Mouse (Mus musculus): Measurements from ENCODE around the gene Fam167b. TPM values are rescaled to one million over a fixed set of nuclear protein-coding genes. Genes with fewer than 3 reads are reported as not detected.
A peak's percentile ranks its signal among the peaks of the same experiment; 100 is the strongest.
"Not testable (repeated sequence)": the region's sequence is repeated elsewhere in the genome, so short reads cannot be mapped to it uniquely, and the experiment has no call there.

Fam167b gene
- total RNA-seq, 2 experiments from 2014 or later: 0.70 to 1.0 TPM

DNA sequence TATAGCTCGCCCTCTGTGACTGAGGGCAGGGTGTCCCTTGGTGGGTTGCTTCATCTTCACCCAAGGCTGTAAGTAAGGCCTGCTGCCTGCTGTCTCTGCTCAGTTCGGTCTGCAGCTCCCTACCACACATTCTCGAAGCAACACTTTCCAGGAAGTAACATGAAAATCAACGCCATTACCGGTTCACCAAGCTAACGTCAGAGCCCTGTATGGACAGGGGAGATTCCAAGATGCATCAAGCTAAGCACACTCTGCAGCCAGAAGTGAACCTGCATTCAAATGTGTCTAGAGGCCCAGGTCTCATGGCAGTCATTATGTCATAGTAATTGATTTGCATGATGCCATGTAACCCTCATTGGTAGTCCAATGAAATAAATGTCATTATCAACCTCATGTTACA is 8.3 kb downstream of the Fam167b start:
- intact Hi-C loops (cut with DNase I): no loop called here

GRCm38 (mm10) chr4:129568366-129568765 is 10.0 kb downstream of the Fam167b start:
- intact Hi-C loops (cut with DNase I): no loop called here
- no peak for DNase-seq (ENCODE audit: low spot score)

More for the DNA sequence above, 8.3 kb downstream of the Fam167b start:
- no peak for DNase-seq (ENCODE audit: low spot score)

GRCm38 (mm10) chr4:129565139-129565538 is 13.2 kb downstream of the Fam167b start:
- no peak for DNase-seq (ENCODE audit: low spot score)
- intact Hi-C loops (cut with DNase I): no loop called here

DNA sequence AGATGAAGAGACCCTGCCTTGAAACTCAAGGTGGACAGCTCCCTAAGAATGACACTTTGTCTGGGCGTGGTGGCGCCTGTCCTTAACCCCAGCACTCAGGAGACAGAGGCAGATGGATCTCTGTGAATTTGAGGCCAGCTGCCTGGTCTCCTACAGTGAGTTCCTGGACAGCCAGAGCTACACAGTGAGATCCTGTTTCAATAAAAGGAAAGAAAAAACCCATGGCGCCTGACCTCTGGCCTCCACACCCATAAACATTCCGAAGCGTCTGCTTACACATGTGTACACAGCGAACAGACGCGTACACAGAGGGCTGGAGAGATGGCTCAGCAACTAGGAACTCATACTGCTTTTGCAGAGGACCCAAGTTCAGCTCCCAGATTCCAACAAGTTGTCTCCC is 14.6 kb downstream of the Fam167b start:
- intact Hi-C loops (cut with DNase I): no loop called here
- no peak for DNase-seq (ENCODE audit: low spot score)

GRCm38 (mm10) chr4:129561184-129561583 is 17.2 kb downstream of the Fam167b start:
- intact Hi-C loops (cut with DNase I): no loop called here
- no peak for DNase-seq (ENCODE audit: low spot score)

- intact Hi-C loops (cut with DNase I): no loop called here
- no peak for DNase-seq (ENCODE audit: low spot score)
These were observed 19.9 kb downstream of the Fam167b start for GRCm38 (mm10) chr4:129558321-129558955.

- intact Hi-C loops (cut with DNase I): no loop called here
- DNase-seq (ENCODE audit: low spot score): no peak
These were observed 21.0 kb downstream of the Fam167b start for GRCm38 (mm10) chr4:129557256-129557808.

DNA sequence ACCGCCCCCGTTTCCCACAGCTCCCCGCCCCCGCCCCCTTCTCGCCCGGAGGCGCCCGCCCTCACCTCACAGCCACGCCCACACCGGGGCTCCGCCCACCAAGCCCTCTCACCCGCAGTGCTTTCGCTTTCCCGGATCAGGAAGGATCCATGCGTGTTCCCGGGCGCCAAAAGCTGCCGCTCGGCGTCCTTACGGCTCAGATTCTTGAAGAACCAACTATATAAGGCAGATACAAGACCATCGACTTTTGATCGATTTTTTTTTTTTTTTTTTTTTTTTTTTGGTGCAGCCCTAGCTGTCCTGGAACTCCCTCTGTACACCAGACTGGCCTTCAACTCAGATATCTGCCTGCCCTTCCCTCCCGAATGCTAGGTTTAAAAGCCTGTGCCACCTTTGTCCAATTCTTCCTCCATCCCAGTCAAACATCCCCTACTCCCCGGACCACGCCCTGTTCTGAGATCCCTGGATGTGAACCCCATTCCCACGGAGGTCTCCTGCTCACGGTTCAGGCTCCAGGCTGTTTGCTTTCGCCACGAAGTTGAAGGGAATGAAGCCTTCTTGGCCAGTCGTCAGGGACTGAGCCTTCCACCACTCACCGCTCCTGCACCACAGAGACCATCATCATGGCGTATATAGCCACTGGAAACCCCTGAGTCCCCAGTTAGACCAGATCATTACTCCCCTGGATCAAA is 21.7 kb downstream of the Fam167b start:
- intact Hi-C loops (cut with DNase I): no loop called here
- peak; percentile 75 for DNase-seq (ENCODE audit: low spot score)

DNA sequence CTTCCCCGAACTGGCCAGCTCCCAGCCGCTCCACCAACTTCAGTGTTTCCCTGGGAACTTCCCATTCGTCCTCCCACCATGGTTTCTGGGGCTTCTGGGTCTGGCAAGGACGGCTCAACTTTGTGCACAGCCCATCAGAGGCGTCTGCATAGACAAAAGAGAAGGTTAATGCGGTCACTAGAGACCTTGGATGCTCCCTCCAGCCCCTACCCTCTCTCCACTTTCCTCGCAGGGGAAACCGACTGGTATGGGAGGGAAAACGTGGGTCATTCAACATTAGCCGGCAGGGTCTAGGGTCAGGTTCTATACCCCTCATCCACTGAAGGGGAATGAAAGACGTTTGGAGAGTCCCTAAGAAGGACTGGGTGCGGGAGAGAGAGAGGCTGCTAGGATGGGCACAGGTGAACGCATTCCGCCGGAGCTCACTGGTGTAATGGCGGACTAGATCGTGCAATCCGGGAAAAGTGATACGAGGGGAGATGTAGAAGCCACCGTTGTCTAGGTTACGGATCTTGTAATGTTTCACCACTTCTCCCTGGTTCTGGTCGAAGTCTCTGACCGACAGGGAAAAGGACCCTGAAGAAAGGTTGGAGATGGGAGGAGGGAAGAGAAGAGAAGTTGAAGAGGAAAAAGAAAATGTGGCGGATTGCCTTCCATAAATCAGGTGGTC is 22.4 kb downstream of the Fam167b start:
- intact Hi-C loops (cut with DNase I): no loop called here
- no peak for DNase-seq (ENCODE audit: low spot score)

DNA sequence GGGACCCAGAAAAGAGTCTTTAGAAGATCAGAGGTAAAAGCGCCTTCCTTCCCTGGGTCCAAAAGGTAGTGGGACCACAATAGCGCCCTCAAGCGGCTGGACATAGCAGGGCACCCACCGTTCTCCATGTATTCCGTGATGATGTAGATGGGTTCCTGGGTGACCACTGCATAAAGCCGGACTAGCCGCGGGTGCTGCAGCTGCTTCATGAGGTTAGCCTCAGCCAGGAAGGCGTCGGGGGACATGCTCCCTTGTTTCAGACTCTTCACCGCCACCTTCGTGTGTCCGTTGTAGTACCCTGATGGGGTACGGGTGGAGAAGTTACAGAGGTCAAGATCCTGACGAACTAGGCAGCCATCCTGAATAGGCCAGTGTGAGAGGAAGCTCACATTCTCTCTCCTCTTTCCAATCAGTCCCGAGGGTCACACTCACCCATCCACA is 22.9 kb downstream of the Fam167b start:
- no peak for DNase-seq (ENCODE audit: low spot score)
- intact Hi-C loops (cut with DNase I): no loop called here

DNA sequence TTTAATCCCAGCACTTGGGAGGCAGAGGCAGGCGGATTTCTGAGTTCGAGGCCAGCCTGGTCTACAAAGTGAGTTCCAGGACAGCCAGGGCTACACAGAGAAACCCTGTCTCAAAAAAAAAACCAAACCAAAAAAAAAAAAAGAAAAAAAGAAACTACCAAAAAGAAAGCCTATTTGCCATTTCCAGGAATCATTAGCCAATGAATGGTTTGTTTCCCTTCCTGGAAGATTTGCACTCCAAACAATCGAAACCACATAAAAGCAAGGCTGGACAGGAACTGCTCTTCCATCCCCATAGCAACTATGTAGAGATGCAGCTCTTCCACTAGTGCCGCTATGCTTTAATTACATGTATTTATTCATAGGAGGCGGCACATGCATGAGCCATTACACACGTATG is 23.8 kb downstream of the Fam167b start:
- DNase-seq (ENCODE audit: low spot score); intact Hi-C loops (cut with DNase I): not testable (repeated sequence)

DNA sequence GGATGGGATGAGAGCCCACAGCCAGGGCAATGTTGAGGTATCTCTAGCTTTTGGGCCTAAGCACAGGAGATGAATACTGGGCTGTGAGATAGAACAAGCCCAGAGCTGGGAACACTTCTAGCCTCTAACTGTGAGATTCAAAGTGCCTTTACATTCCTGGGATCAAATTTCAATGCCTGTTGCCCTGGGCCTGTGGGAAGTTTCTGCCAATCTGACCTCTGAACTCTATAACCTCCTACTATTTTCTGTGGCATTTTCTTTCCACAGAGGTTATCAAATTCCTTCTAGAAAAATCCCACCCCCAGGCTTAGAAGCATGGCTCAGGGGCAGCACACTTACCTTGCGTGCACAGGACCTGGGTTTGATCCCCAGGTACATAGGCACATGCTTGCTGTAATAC is 28.1 kb downstream of the Fam167b start:
- intact Hi-C loops (cut with DNase I): no loop called here
- DNase-seq (ENCODE audit: low spot score): no peak

DNA sequence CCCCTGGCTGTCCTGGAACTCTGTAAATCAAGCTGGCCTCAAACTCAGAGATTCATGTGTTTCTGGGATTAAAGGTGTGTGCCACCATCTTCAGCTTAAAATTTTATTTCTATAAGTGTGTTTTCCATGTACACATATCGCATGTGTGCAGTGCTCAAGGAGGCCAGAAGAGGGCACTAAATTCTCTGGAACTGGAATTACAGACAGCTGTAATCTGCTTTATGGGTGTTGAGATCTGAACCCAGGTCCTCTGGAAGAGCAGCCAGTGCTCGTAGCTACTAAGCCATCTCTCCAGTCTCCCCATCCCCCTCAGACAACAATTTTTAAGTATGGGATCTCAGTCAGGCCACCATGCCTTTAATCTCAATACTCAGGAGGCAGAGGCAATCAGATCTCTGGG is 29.0 kb downstream of the Fam167b start:
- DNase-seq (ENCODE audit: low spot score): no peak
- intact Hi-C loops (cut with DNase I): loop anchor here (5.0 kb wide), 1 partner anchor 58 kb away; no protein-coding TSS in a partner anchor

DNA sequence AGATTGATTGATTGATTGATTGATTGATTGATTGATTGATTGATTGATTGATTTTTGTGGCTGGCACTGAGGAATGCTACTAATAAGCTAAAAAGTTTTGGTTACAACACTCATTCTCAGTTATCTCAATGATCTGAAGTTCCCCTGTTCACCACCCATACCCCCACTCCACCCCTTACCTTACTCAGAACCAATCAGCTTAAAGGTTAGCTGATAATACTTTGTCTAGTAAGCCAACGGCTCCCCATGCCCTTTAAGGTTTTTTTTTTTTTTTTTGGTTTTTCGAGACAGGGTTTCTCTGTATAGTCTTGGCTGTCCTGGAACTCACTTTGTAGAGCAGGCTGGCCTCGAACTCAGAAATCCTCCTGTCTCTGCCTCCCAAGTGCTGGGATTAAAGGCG is 30.7 kb downstream of the Fam167b start:
- intact Hi-C loops (cut with DNase I): loop anchor here (5.0 kb wide), 1 partner anchor 60 kb away; no protein-coding TSS in a partner anchor
- not testable (repeated sequence) for DNase-seq (ENCODE audit: low spot score)

DNA sequence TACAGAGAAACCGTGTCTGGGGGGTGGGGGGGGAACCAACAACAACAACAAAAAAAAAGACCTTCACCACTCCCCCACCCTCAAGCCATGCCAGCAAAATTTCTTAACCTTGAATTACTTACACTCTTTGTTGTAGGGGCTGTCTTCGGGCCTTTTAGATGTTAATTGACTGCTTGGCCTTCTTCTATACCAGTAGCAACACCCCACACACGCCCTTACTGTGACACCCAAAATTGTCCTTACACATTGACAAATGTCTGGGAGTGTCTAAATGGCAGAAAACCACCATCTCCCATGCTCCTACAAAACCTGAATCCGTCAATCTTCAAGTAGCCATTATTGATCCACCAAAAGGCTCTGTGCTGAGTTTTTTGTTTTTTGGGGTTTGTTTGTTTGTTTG is 34.2 kb downstream of the Fam167b start:
- DNase-seq (ENCODE audit: low spot score): no peak
- intact Hi-C loops (cut with DNase I): no loop called here

DNA sequence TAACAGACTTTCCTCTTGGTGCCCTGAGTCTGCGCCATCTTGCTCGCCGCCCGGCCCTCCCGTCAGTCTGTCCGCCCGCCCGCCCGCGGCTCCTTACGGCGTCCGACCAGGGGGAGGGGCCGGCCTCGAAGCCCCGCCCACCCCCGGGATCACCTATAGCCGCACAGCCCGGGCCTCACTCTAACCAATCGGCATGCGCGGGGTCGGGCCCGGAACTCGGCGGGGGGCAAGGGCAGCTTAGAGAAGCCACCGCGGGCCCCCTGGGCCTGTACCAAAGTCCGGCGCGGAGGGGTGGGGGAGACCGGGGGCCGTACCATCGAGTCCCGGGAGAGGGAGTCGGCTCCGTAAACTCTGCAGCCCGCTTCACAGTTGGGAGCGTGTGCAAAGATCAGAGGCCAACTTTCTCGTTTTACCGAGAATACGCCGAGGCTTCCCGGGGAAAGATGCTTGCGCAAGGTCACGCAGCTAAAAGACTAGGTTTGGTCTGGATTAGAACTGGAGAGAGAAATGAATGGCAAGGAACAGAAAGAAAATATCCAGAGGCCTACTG is 35.7 kb downstream of the Fam167b start, which contains the start of gene Hdac1:
Gene Hdac1 (minus strand): TSS at position 122 of the 550 bp plus-strand sequence.
- intact Hi-C loops (cut with DNase I): no loop called here
- peak; percentile 97 for DNase-seq (ENCODE audit: low spot score)

GRCm38 (mm10) chr4:129541868-129542591 is 36.3 kb downstream of the Fam167b start:
- intact Hi-C loops (cut with DNase I): no loop called here
- DNase-seq (ENCODE audit: low spot score): no peak

DNA sequence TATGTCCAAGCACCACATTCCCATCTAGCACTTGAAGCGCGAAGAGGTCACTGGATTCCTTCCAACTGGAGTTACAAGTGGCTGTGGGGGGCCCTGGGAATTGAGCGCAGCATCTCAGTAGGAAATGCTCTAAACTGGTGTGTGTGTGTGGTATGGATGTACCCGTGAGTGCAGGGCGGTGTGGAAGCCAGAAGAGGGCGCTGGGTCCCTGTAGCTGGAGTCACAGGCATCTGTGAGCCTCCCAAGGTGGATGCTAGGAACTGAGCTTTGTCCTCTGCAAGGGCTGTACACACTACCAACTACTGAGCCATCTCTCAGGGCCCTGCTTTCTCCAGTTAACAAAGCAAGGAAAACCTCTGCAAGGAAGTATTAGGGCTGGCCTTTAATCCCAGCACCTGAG is 38.3 kb downstream of the Fam167b start:
- intact Hi-C loops (cut with DNase I): no loop called here
- no peak for DNase-seq (ENCODE audit: low spot score)

GRCm38 (mm10) chr4:129528901-129529300 is 49.4 kb downstream of the Fam167b start:
- DNase-seq (ENCODE audit: low spot score); intact Hi-C loops (cut with DNase I): not testable (repeated sequence)

All from heart, postnatal 25 days (tissue).